In genomic region chr7:127677077-127677476, GRCm38 (mm10) we compare ENCODE assay signal across 10 mouse cellular contexts. TPM values are rescaled to one million over a fixed set of nuclear protein-coding genes. Genes with fewer than 3 reads are reported as not detected.
DNase-seq lines count a peak whose midpoint lies in the region; TF ChIP-seq lines count a peak whose summit lies in the region.
"Had no signal": no experiment of that assay in that cellular context is flagged by ENCODE, and none has a peak within 500 bp of the region (broad histone marks: within the 10 kb centered on the region; RNA-seq: fewer than 3 reads in every experiment).

No protein-coding gene starts in this region.

- TF ChIP-seq CTCF in liver, adult 2 months (IDR thresholded peaks at IDR 0.05; ENCODE audit: low read depth, low read length): peak; percentile 93

- no peaks in the 10 kb centered on the region for H3K79me2 ChIP-seq in liver, adult 2 months (ENCODE audit: control insufficient read depth, insufficient read depth, low read length)

- no peaks in the 10 kb centered on the region for H3K36me3 ChIP-seq in liver, adult 2 months (ENCODE audit: control insufficient read depth, insufficient read depth, low read length)

- intact Hi-C loops in heart, postnatal 14 days (cut with DNase I): no loop called here

- H3K27me3 ChIP-seq in liver, adult 2 months (ENCODE audit: control insufficient read depth, insufficient read depth, low read length): no peaks in the 10 kb centered on the region
- H3K27me3 ChIP-seq: embryonic facial prominence, embryonic 15.5 days; limb, embryonic 13.5 days had no signal

- WGBS in liver, adult 2 months: 56% methylated on average over 6 of the region's 6 CpGs

- H3K4me1 ChIP-seq in liver, adult 2 months (ENCODE audit: control insufficient read depth, insufficient read depth, low read length): peaks cover 5% of the 10 kb centered on the region; the same call in 1 of the 2 replicates
- H3K4me1 ChIP-seq: limb, embryonic 13.5 days had no signal

- no peak overlapping the region for H3K4me3 ChIP-seq in liver, adult 2 months (ENCODE audit: insufficient read depth, low read depth, low read length)
- H3K4me3 ChIP-seq: embryonic facial prominence, embryonic 15.5 days; limb, embryonic 13.5 days had no signal

- TF ChIP-seq POLR2A in liver, adult 2 months (IDR thresholded peaks at IDR 0.05; ENCODE audit: extremely low read depth, insufficient read depth, low read length): no peak

- no peak overlapping the region for H3K27ac ChIP-seq in liver, adult 2 months (replicated peaks; ENCODE audit: insufficient read depth, low read depth, low read length)
- H3K27ac ChIP-seq: embryonic facial prominence, embryonic 15.5 days; limb, embryonic 13.5 days had no signal

- no peak overlapping the region for H3K9ac ChIP-seq in liver, adult 2 months (ENCODE audit: low read depth, low read length)
- H3K9ac ChIP-seq: embryonic facial prominence, embryonic 15.5 days; limb, embryonic 13.5 days had no signal

- DNase-seq in heart, postnatal 14 days: peak; percentile 23 to 58
- no peak for DNase-seq in heart, adult 8-10 months (ENCODE audit: low spot score)
- DNase-seq in 3T3-L1 (ENCODE audit: low read depth, low spot score) (peak; percentile 49), NIH3T3 (ENCODE audit: low read depth) (peak; percentile 52)
- peak; percentile 58 to 65 for DNase-seq in cerebellum, postnatal 36 days
- DNase-seq in liver, adult 2 months (ENCODE audit: extremely low read depth, low read depth, low spot score): peak; percentile 43
- DNase-seq in spleen, adult 12 weeks (ENCODE audit: low spot score): peak; percentile 52
- DNase-seq in urinary bladder, adult 2 months (ENCODE audit: low spot score): no peak

RNA-seq across cellular contexts. Expression of gene Bcl7c, which starts 31.7 kb away (rescaled TPM):
- 10 to 100 TPM; 33.5 to 47.3 TPM for total RNA-seq in heart, postnatal 14 days (2021)
- total RNA-seq in heart, adult 8-10 months (2022): 10 to 100 TPM; 37.6 to 44.6 (median 41.4) TPM
- 7.3 and 7.6 TPM in 2 replicates for total RNA-seq in liver, adult 2 months (2014; rRNA removed)
- polyA plus RNA-seq in liver, adult 2 months (2012; rRNA removed): 20.0 and 23.2 TPM in 2 replicates
- 26.0 and 30.3 TPM in 2 replicates for polyA plus RNA-seq in urinary bladder, adult 2 months (2012; rRNA removed)

RNA-seq across cellular contexts. Expression of gene Ctf1, which starts 35.5 kb away (rescaled TPM):
- total RNA-seq in heart, postnatal 14 days (2021): 1 to 10 TPM; 5.0 to 6.0 TPM
- 10 to 100 TPM in 3 of 4 experiments, 1 to 10 TPM in 1; 9.4 to 12.3 (median 10.2) TPM for total RNA-seq in heart, adult 8-10 months (2022)
- 2.7 and 4.4 TPM in 2 replicates for total RNA-seq in liver, adult 2 months (2014; rRNA removed)
- 10.5 and 15.9 TPM in 2 replicates for polyA plus RNA-seq in liver, adult 2 months (2012; rRNA removed)
- polyA plus RNA-seq in urinary bladder, adult 2 months (2012; rRNA removed): 11.0 and 13.7 TPM in 2 replicates

RNA-seq across cellular contexts. Expression of gene Ctf2, which starts 54.9 kb away (rescaled TPM):
- not detected for total RNA-seq in heart, postnatal 14 days (2021)
- total RNA-seq in heart, adult 8-10 months (2022): not detected
- total RNA-seq in liver, adult 2 months (2014; rRNA removed): not detected in 2 replicates
- polyA plus RNA-seq in liver, adult 2 months (2012; rRNA removed): not detected in 2 replicates
- not detected in 2 replicates for polyA plus RNA-seq in urinary bladder, adult 2 months (2012; rRNA removed)

Comparison
In these comparisons a context has a peak if more than half of its experiments do, and no peak if none do; other contexts are left out.
1. DNase-seq: peak in heart, postnatal 14 days (2 of 2), 3T3-L1 (single experiment), NIH3T3 (single experiment), cerebellum, postnatal 36 days (2 of 2), liver, adult 2 months (single experiment) and spleen, adult 12 weeks (single experiment); none in heart, adult 8-10 months (single experiment) and urinary bladder, adult 2 months (single experiment).